Mouse (Mus musculus): ENCODE results near the gene Ngly1.
"Not testable (repeated sequence)": the region's sequence is repeated elsewhere in the genome, so short reads cannot be mapped to it uniquely, and the experiment has no call there.

DNA sequence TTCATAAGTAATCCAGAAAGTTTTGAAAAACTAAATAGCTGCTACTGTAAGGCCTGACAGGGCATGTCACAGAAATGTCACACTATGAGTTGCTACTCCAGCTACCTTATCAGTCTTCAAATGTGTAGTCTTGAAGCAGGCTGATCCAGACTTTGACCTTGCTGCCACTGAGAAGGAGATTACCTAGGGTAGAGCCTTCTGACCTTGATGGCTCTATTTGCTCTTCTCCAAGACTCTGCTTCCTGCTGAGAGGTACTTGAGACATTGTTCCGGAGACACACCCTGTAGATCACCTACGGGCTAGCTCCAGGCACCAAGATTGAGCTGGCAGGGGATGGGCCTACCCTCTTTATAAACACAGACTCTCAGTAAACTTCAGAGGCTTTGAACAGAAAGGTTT, 64.0 kb downstream of the Ngly1 start:
- not testable (repeated sequence) for TF ChIP-seq HCFC1 (IDR thresholded peaks at IDR 0.05; ENCODE audit: borderline replicate concordance, insufficient read depth, low read length); MAFK (IDR thresholded peaks at IDR 0.05; ENCODE audit: insufficient read depth, low read depth, low read length); ZNF384 (IDR thresholded peaks at IDR 0.05; ENCODE audit: low read depth, low read length); CHD2 (IDR thresholded peaks at IDR 0.05; ENCODE audit: low read depth, low read length)
